ENCODE assay signal across 7 mouse cellular contexts in genomic region chr16:35517976-35518951, GRCm38 (mm10). TPM values are rescaled to one million over a fixed set of nuclear protein-coding genes. Genes with fewer than 3 reads are reported as not detected.
A peak's percentile ranks its signal among the peaks of the same experiment; 100 is the strongest.
DNase-seq lines count a peak whose midpoint lies in the region; ATAC-seq lines count a peak whose summit lies in the region.

No protein-coding gene starts in this region.

- no peak overlapping the region for H3K9ac ChIP-seq in midbrain, embryonic 11.5 days (ENCODE audit: low read length)
- no peak overlapping the region for H3K9ac ChIP-seq in midbrain, embryonic 15.5 days
- no peak overlapping the region for H3K9ac ChIP-seq in intestine, embryonic 15.5 days
- 0 out of 2 replicates have a peak overlapping the region, but pooled peaks have one; percentile 1 for H3K9ac ChIP-seq in limb, embryonic 11.5 days (ENCODE audit: low read length)
- no peak overlapping the region for H3K9ac ChIP-seq in stomach, embryonic 15.5 days

- H3K4me3 ChIP-seq in midbrain, embryonic 11.5 days (ENCODE audit: low read depth, low read length): no peak overlapping the region
- no peak overlapping the region for H3K4me3 ChIP-seq in midbrain, embryonic 15.5 days
- H3K4me3 ChIP-seq in intestine, embryonic 15.5 days (replicated peaks): peak overlapping the region; percentile 4; the same call in 1 of the 2 replicates
- no peak overlapping the region for H3K4me3 ChIP-seq in limb, embryonic 11.5 days (ENCODE audit: low read depth, low read length)
- H3K4me3 ChIP-seq in stomach, embryonic 15.5 days (replicated peaks): no peak overlapping the region

- no peaks in the 10 kb centered on the region for H3K9me3 ChIP-seq in midbrain, embryonic 11.5 days (ENCODE audit: control insufficient read depth, low read length)
- H3K9me3 ChIP-seq in midbrain, embryonic 15.5 days: no peaks in the 10 kb centered on the region
- H3K9me3 ChIP-seq in intestine, embryonic 15.5 days: no peaks in the 10 kb centered on the region
- no peaks in the 10 kb centered on the region for H3K9me3 ChIP-seq in limb, embryonic 11.5 days (ENCODE audit: control insufficient read depth, low read length)
- no peaks in the 10 kb centered on the region for H3K9me3 ChIP-seq in stomach, embryonic 15.5 days

- no peak overlapping the region for H3K27ac ChIP-seq in midbrain, embryonic 11.5 days (ENCODE audit: low read depth, low read length)
- no peak overlapping the region for H3K27ac ChIP-seq in midbrain, embryonic 15.5 days
- peak overlapping the region; percentile 10; the same call in 1 of the 2 replicates for H3K27ac ChIP-seq in intestine, embryonic 15.5 days
- no peak overlapping the region for H3K27ac ChIP-seq in limb, embryonic 11.5 days (replicated peaks; ENCODE audit: low read depth, low read length)
- peak overlapping the region; percentile 16; the same call in 1 of the 2 replicates for H3K27ac ChIP-seq in stomach, embryonic 15.5 days

- no peak for ATAC-seq in midbrain, embryonic 11.5 days (ENCODE audit: low FRiP score)
- ATAC-seq in midbrain, embryonic 15.5 days (replicated peaks): no peak
- ATAC-seq in intestine, embryonic 15.5 days: peak; percentile 39
- no peak for ATAC-seq in limb, embryonic 11.5 days (ENCODE audit: insufficient number of reproducible peaks, low FRiP score, low TSS enrichment, low read depth)
- no peak for ATAC-seq in stomach, embryonic 15.5 days (ENCODE audit: insufficient read depth, low FRiP score, low read depth)

- no peaks in the 10 kb centered on the region for H3K27me3 ChIP-seq in midbrain, embryonic 11.5 days (ENCODE audit: control insufficient read depth, insufficient read depth, low read length)
- no peaks in the 10 kb centered on the region for H3K27me3 ChIP-seq in midbrain, embryonic 15.5 days (replicated peaks)
- no peaks in the 10 kb centered on the region for H3K27me3 ChIP-seq in intestine, embryonic 15.5 days (replicated peaks)
- H3K27me3 ChIP-seq in limb, embryonic 11.5 days (ENCODE audit: control insufficient read depth, insufficient read depth, low read length): no peaks in the 10 kb centered on the region
- H3K27me3 ChIP-seq in stomach, embryonic 15.5 days (replicated peaks): no peaks in the 10 kb centered on the region

- no peaks in the 10 kb centered on the region; the same call in 1 of the 2 replicates for H3K4me1 ChIP-seq in midbrain, embryonic 11.5 days (ENCODE audit: control insufficient read depth, insufficient read depth, low read length)
- peaks cover 12% of the 10 kb centered on the region for H3K4me1 ChIP-seq in midbrain, embryonic 15.5 days
- peaks cover 16% of the 10 kb centered on the region for H3K4me1 ChIP-seq in intestine, embryonic 15.5 days (replicated peaks)
- H3K4me1 ChIP-seq in limb, embryonic 11.5 days (ENCODE audit: control insufficient read depth, insufficient read depth, low read length): no peaks in the 10 kb centered on the region; the same call in 1 of the 2 replicates
- H3K4me1 ChIP-seq in stomach, embryonic 15.5 days: peaks cover 6% of the 10 kb centered on the region; the same call in 1 of the 2 replicates

- WGBS in midbrain, embryonic 11.5 days: 63% methylated on average over 23 of the region's 23 CpGs
- 61% methylated on average over 23 of the region's 23 CpGs for WGBS in midbrain, embryonic 15.5 days
- 33% methylated on average over 23 of the region's 23 CpGs for WGBS in intestine, embryonic 15.5 days
- WGBS in limb, embryonic 11.5 days: 47% methylated on average over 23 of the region's 23 CpGs
- 32% methylated on average over 23 of the region's 23 CpGs for WGBS in stomach, embryonic 15.5 days

- peak; percentile 83 for DNase-seq in midbrain, embryonic 11.5 days (ENCODE audit: low spot score, missing footprints)
- DNase-seq in limb, embryonic 11.5 days (ENCODE audit: low spot score): peak; percentile 44
- DNase-seq in layer of hippocampus, postnatal 14 days (ENCODE audit: low spot score in 2 of 2): no peak
- no peak for DNase-seq in cerebellum, adult 9-11 months

- no peak overlapping the region for H3K4me2 ChIP-seq in midbrain, embryonic 11.5 days
- no peak overlapping the region for H3K4me2 ChIP-seq in midbrain, embryonic 15.5 days
- H3K4me2 ChIP-seq in intestine, embryonic 15.5 days (replicated peaks): peak overlapping the region; percentile 48
- H3K4me2 ChIP-seq in limb, embryonic 11.5 days (ENCODE audit: low read depth, severe bottlenecking): no peak overlapping the region; the same call in 1 of the 2 replicates
- H3K4me2 ChIP-seq in stomach, embryonic 15.5 days: peak overlapping the region; percentile 35

- H3K36me3 ChIP-seq in midbrain, embryonic 11.5 days (ENCODE audit: control insufficient read depth, insufficient read depth, low read length): no peaks in the 10 kb centered on the region
- no peaks in the 10 kb centered on the region for H3K36me3 ChIP-seq in midbrain, embryonic 15.5 days (replicated peaks)
- no peaks in the 10 kb centered on the region for H3K36me3 ChIP-seq in intestine, embryonic 15.5 days
- no peaks in the 10 kb centered on the region for H3K36me3 ChIP-seq in limb, embryonic 11.5 days (ENCODE audit: control insufficient read depth, insufficient read depth, low read length)
- no peaks in the 10 kb centered on the region for H3K36me3 ChIP-seq in stomach, embryonic 15.5 days

RNA-seq across cellular contexts. Expression of gene Sema5b, which starts 22.7 kb away (rescaled TPM):
- polyA plus RNA-seq in midbrain, embryonic 11.5 days (2014; fragmentation: Nextera tagmentation; extraction: Ambion mirVana): 31.1 and 31.7 TPM in 2 replicates
- 25.4 and 27.7 TPM in 2 replicates for polyA plus RNA-seq in midbrain, embryonic 15.5 days (2015; fragmentation: Nextera tagmentation; extraction: Ambion mirVana)
- polyA plus RNA-seq in intestine, embryonic 15.5 days (2015; fragmentation: Nextera tagmentation; extraction: Ambion mirVana): 5.8 and 7.7 TPM in 2 replicates
- 2.2 and 2.6 TPM in 2 replicates for polyA plus RNA-seq in limb, embryonic 11.5 days (2014; fragmentation: Nextera tagmentation; extraction: Ambion mirVana)
- polyA plus RNA-seq in stomach, embryonic 15.5 days (2015; fragmentation: Nextera tagmentation; extraction: Ambion mirVana): 6.6 and 7.0 TPM in 2 replicates
- 10 to 100 TPM; 20.7 to 21.7 TPM for total RNA-seq in layer of hippocampus, postnatal 14 days (2021)

RNA-seq across cellular contexts. Expression of gene Pdia5, which starts 27.6 kb away (rescaled TPM):
- polyA plus RNA-seq in midbrain, embryonic 11.5 days (2014; fragmentation: Nextera tagmentation; extraction: Ambion mirVana): 8.7 and 9.6 TPM in 2 replicates
- polyA plus RNA-seq in midbrain, embryonic 15.5 days (2015; fragmentation: Nextera tagmentation; extraction: Ambion mirVana): 12.4 and 13.9 TPM in 2 replicates
- polyA plus RNA-seq in intestine, embryonic 15.5 days (2015; fragmentation: Nextera tagmentation; extraction: Ambion mirVana): 50.1 and 59.3 TPM in 2 replicates
- polyA plus RNA-seq in limb, embryonic 11.5 days (2014; fragmentation: Nextera tagmentation; extraction: Ambion mirVana): 10.9 and 11.3 TPM in 2 replicates
- 53.8 and 64.4 TPM in 2 replicates for polyA plus RNA-seq in stomach, embryonic 15.5 days (2015; fragmentation: Nextera tagmentation; extraction: Ambion mirVana)
- 1 to 10 TPM; 3.5 to 4.4 TPM for total RNA-seq in layer of hippocampus, postnatal 14 days (2021)

Comparison
In these comparisons a context has a peak if more than half of its experiments do, and no peak if none do; other contexts are left out.
1. DNase-seq: peak in midbrain, embryonic 11.5 days (single experiment) and limb, embryonic 11.5 days (single experiment); none in layer of hippocampus, postnatal 14 days (0 of 2) and cerebellum, adult 9-11 months (single experiment).
2. H3K27ac ChIP-seq: peak in intestine, embryonic 15.5 days (single experiment) and stomach, embryonic 15.5 days (single experiment); none in midbrain, embryonic 11.5 days (single experiment), midbrain, embryonic 15.5 days (single experiment) and limb, embryonic 11.5 days (single experiment).
3. H3K4me2 ChIP-seq: peak in intestine, embryonic 15.5 days (single experiment) and stomach, embryonic 15.5 days (single experiment); none in midbrain, embryonic 11.5 days (single experiment), midbrain, embryonic 15.5 days (single experiment) and limb, embryonic 11.5 days (single experiment).